Mouse (Mus musculus) left cerebral cortex, adult 9 months (tissue): ENCODE measurements around the gene Dnajb12.

ENCODE experiments used
- DNase-seq, 2 experiments: peaks; one replicate each; pipeline ENCODE4 v3.0.0; 2022; ENCODE audit warnings: low spot score in 2 of 2

Dnajb12 gene

DNA sequence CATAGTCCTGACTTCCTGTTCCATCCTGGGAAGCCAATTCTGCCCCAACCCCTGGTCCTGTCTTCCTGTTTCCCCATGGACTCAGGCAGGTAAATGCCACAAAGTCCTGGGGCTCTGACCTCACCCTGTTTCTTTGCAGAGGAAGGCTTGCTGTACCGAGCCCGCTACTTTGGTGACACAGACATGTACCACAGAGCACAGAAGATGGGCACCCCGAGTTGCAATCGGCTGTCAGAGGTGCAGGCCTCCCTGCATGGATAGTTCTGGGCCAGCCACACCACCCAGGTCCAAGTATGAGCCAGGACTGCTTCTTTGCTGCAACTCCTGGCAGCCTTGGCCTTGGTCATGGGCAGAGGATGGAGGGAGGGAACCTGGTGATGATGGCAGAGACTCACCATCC is 16.9 kb downstream of the Dnajb12 start:
- no peak for DNase-seq

DNA sequence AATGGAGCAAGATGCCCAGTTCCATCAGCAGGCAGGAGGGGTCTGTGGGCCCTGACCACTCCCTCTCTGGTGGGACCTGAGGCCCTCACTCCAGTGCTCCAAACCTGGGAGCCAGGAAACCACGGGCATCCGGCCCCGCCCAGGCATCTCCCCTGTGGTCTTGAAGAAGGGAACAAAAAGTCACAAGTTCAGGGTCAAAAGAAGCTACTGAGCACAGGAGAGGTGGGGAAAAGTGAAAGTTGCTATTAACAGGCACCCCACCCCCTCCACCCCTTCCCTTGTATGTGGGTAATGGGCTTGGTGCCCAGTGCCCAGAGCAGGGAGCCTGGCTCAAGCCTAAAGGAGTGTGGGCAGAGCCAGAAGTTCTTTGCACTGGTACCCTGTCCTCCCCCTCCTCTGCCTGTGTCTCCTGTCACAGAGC is 17.6 kb downstream of the Dnajb12 start:
- DNase-seq, result no peak

DNA sequence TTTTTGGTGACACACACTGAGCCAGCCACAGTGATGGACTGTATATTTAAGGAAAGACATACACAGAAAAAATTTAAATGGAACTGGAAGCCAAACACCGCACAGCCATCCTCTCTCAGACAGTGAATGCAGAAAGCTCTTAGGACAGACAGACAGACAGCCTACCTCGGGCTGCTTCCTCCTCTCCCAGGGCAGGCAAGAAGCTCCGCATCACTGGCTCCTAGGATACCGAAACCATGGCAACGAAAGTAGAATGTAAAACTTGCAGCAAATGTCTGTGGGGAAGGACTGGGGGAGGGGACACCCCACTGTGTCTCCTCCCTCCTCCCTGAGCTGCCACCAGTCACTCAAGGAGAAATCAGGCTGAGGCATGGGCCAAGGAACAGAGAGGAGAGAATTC is 18.2 kb downstream of the Dnajb12 start:
- DNase-seq, result peak; percentile 84 to 90

DNA sequence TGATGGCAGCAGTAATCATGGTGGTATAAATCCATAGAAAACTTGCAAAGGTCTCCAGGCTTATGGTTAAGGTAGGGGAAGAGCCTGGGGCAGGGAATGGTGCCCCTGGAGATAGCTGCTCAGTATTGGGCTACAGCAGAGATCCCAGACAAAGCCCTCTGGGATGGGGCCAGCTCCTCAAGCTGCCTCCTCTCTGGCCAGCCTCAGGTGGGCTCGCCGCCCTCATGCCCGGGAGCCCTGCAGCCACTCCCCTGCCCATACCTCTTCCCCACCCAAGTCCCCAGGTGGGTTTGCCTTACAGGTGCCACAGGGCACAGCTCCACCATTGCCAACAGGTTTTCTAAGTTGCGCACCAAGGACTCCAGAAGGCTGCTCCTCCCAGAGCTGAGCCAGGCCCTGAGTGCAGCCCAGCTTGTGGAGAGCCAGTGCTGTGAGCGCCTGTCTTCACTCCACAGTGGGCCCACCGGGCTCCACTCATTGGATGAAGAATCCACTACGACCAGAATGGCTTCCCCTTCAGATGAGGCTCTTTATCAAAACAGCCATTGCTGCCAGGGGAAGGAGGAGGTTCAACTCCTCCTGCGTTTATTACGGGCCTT is 18.9 kb downstream of the Dnajb12 start:
- peak in 1 of 2 experiments; percentile 47 for DNase-seq

DNA sequence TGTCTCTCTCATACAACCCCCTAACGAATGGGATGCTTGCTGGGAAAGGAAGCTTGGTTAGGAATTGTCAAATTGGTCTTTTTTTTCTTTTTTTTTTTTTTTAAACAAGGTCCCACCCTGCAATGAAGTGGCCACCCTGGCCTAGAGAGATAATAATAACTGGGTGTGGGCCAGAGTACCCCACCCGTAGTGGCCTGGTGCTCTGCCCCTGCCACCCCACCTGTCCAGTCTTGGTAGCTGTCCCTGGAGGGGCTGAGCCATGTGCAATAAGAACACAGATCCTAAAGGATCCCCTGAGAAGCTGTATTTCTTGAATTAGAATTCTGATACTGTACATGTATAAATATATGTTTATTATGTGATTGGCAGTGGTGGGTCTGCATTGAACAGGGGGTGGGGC is 19.6 kb downstream of the Dnajb12 start:
- DNase-seq, result no peak

DNA sequence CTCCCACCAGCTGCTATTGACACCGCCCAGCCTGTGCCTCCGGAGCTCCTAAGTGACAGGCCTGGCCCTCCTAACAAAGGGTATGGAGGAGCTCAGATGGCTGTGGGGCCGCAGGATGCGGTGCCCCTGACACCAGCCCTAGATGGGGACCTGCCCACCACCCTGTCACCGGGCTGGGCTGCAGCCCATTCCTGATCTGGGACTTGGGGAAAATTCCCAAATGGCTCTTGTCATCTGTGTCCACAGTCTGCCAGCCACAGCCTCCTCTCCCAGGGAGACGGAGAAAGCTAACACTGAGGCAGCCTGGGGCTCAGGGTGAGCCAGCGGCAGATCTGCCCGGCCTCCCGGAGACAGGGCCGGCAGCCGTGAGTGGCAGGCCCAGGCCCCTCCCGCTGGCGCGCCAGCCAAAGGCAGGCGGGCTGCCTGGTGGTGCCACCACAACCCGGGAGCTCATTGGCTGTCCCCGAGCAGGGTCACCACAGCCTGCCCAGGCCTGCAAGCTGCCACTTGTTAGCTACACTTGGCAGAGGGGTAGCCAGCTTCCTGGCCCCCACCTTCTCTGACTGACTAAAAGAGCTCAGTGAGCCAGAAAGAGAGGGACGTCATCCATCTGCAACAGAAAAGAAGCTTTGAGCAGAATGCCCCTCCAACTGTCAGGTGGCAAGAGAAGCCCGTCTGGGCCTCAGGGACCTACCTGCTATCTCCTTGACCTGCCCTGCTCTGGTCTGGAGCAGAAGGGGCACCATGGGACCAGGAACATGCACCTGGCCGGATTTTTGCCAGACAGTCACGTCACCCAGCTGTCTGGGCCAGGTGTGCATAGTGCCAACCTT is 20.2 kb downstream of the Dnajb12 start:
- DNase-seq, result peak; percentile 94 to 95

DNA sequence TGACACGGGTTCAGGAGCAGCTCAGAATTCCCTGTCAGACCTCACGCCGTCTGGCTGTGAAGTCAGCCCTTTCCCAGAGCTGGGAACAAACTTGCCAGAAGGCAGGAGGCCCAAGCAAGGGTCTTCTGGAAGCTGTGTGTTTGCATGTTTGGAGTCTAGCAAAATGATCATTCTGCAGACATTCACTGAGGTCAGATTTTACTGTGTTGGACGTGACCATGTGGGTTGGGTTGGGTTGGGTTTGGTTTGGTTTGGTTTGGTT is 20.7 kb downstream of the Dnajb12 start:
- no peak for DNase-seq

DNA sequence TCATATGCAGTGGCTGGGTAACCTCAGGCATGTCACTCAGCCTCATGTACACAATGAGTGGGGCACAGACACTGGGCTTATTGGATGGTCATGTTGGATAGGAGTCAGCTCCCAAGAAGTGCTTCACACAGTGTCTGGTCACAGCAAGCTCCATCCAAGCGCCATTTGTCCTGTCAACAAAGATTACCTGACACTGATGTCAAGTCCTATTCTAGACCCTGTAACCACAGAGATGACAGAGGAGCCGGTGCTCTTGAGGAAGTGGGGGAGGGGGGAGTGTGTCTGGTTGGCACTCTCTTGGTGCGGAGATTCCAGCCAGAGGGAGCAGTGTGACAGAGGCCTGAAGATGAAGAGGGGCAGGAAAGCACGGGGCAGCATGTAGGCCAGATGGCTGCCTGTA is 21.6 kb downstream of the Dnajb12 start:
- peak in 1 of 2 experiments; percentile 15 for DNase-seq

DNA sequence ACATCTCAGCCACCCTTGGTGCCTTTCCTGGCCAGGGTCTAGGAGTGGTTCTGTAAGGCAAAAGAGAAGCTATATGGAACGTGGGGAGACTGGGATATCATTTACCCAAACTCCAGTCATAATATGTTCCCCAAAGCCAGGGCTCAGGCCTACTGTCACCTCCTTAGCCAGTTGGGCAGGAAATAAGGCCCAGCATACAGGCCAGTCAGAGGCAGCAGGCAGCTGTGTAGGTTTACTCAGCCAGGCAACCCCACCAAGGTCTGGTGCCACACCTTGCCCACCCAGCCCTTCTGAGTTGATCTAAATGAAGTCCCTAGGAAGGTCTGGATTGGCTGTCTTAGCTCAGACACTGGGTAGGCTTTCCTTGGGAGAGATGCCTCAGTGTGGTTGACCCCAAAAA is 22.1 kb downstream of the Dnajb12 start:
- peak in 1 of 2 experiments; percentile 3 for DNase-seq

DNA sequence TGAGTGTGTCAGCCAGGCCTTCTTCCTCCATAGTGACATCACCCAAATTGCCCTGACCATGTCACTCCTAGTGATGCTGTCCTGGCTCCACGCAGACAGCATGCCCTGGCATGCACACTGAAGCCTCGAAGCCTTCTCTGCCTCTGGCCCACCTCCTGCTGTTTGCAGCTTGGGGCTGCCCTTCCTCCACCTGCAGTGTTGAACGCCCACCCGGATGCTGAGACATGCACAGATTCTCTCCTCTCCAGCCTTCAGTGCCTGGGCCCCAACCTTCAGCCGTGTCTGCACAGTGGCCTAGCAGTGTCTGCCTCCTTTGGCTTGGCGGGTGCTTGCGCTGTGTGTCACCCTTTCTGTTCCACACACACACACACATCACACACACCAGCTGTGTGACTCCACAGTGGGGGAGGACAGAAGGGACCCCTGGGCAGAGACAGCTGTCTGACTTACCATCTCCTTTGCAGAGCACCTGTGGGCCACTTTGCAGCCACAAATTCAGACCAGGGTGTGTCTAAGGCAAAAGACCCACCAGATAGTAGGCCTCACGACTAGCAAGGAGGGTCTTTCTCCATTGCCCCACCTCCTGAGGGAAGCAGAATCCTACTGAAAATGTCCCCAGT is 22.7 kb downstream of the Dnajb12 start:
- peak in 1 of 2 experiments; percentile 26 for DNase-seq

DNA sequence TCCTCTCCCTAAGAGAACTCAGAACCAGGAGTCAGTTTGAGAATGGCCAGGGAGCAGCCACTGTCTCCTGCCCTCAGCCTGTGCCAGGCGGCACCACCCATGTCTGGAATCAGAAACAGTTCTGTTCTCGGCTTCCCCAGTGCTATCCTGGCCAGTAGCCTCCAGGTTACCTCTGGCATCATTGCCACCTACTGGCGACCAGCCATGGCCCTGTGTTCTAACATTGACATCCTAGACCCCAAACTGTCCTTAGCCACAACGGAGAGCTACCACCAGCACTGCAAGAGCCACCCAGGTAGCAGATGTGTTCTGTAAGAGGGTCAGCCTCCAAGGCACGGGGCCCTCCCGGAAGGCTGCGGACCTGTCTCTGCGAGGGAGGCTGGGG is 23.2 kb downstream of the Dnajb12 start:
- peak in 1 of 2 experiments; percentile 4 for DNase-seq

DNA sequence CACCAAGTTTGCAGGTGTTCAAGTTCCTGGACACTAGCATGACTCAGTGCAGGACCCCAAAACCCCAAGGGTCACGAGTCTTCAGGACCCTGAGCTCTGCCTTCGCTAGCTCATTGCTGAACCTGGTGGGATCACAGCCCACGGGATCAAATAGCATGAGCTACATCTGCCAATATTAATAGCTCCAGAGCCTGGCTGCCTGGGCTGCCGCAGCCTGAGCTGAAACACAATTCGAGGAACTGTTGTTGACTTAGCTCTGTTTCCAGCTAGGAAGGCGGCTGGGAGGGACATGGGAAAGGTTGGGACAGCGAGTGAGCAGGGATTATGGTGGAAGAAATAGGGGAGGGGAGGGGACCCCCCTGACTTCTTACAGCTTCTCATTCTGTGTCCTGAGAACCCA is 23.8 kb downstream of the Dnajb12 start:
- DNase-seq, result peak in 1 of 2 experiments; percentile 16

DNA sequence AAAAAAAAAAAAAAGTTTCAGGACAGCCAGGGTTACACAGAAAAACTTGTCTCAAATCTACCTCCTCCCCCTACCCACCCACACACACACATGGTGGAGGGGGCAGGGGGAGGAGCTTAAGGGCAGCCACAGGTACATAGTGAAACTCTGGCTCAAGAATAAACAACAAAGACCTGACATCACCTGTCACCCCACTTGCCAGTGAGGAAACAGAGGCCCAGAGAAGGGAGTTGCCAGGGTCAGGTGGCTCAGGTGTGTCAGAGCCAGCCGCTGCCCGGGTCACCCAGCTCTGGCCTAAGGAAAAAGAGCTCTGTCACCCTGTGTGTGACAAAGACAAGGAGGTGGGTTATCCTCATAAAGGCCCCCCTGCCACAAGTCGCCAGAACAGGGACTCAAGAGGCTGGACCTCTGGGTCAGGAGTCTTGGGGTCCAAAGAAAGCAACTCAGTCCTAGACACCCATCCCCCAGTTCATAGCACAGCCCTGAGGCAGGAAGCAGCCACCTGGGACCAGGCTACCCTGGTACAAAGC is 27.8 kb downstream of the Dnajb12 start:
- DNase-seq, result no peak

DNA sequence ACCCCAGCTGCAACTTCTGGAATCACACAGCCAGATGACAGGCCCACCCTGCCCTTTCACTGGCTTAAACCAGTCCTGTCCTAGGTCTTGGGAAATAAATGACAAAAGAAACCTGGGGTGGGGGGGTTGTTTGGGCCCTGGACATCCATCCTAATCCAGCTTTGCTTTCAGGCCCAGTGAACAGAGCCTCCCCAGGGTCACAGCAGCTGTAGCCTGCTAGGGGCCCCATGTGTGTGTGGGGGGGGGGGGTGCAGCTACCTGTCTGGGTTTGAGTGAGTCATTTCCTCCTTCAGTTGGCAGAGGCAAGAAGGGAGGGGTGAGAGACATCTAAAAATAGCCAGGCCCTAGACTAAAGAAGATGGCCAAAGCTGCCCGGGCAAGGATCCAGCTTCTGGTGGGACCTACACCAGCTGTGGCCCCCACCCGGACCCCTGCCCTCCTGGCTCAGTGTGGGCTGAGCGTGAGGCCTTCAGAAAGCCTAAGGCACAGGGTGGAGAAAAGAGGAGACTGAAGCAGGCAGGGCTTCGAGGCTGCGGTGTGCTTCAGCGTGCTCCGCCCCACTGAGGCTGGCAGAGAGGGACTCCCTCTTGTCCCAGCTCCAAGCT is 28.4 kb downstream of the Dnajb12 start:
- DNase-seq, result no peak

DNA sequence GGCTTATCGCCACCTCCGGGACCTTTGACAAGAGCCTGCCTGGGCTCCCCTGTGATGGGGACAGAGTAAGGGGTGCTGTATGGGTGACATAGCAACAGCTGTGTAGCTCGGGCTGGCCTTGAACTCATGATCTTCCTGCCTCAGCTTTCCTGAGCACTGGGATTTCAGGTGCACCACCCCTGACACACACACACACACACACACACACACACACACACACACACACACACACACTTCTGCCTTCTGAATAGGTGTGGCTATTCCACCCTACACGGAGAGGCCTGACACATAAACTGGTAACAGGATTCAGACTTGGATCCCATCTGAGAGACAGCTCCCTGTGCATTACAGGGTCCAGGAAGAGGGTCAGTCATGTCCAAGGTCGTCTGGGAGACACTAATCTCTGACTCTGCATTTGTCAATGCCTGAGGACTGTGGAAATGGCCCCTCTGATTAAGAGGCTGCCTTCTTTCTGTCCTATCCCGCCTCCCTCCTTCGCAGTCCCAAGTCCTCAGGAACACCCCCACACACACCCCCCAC is 29.5 kb downstream of the Dnajb12 start:
- DNase-seq, result no peak

DNA sequence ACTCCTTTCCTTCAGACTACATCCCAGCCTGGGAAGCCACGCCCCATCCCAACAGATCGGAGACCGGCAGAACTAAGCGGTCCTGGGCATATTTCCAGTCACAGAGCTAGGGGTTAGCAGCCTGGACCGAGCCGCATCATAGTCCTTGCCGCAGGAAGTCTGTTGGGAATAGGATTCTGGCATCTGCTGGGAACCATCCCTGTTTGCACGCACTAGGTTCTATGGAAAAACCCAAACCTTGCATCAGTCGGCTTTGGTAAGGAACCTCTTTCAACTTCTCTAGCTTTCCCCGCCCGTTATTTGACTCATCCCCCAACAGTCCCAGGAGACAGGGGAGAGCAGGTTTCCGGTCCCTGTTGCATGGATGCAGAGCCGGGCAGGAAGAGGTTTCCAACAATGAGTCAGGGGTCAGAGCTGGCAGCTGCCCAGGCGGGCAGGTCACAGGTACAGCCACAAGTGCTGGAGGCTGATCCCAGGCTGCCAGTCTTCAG is 30.0 kb downstream of the Dnajb12 start:
- DNase-seq, result no peak

DNA sequence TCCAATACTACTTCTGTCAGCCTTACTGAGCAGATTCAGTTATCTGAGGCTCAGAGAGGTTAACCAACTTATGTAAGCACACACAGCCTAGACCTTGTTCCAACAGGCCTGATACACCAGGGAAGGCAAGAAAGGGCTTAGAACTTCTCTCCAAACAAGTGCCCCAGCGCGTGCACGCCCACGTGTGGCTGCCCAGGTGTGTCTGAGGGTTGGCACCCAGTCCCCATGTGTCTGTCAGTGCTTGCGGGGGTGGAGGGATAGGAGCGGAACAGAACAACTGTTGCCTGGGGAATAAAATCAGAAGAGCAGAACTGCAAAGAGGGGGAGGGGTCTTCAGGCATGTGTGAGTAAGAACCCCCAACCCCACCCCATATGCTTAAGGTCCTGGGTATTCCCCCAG is 31.7 kb downstream of the Dnajb12 start:
- no peak for DNase-seq

DNA sequence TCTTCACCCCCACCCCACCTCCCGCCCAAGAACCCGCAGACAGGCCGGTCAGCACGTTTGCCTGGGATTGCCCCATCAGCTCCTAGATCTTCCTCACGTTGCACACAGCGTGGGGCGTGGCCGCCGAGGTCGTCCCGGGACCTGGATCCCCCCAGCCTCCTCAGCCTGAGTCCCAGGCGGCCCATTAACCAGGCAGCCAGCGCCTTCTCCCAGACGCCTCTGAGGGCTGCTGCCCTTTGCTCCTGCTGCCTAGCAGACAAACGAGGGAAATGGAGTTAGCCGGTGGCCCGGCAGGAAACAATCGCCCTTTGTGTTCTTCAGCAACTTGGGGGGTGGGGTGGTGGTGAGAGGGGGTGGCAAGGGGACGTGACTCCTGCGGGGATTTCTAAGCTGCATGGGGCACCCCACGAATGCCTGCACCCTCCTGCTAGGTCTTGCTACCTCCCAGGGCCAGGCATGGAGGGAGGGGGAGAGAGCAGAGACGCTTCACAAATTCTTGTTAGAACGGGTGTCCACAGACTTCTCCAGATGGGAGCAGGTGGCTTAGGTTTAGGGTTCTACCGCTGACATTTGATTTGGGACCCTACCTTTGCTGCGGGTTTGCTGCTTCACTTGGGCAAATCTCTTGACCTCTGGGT is 32.3 kb downstream of the Dnajb12 start:
- no peak for DNase-seq

DNA sequence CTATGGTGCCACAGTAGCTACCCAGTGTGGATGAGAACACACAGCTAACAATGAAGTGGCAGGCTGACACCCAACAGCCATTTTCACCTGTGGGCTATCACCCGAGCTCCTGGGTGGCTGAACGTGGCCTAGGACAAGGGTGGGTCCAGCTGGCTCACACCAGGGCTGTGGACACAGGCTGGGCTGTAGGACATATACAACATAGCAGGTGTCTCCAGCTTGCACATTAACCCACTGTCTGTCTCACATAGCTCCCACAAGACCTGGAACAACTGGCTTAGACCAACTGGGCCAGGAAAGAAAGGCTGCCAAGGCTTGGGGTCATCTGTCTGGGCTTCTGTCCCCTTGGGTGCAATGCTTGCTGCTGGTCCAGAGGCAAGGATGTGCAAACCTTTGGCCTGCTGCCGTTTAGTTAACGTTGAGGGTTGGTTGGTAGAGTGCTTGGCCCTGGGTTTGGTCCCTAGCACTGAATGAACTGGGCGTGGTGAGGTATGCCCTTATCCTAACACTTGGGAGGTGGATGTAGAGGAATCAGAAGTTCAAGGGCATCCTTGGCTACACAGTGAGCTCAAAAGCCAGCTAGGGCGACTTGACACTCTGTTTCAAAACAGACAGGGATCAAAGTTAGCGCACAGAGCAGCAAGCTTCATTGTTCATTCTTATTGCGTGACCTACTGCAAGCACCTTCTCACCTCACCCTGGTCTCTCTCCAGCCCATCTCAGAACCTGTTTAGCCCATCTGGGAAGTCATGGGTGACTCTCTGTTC is 36.0 kb downstream of the Dnajb12 start:
- no peak for DNase-seq

DNA sequence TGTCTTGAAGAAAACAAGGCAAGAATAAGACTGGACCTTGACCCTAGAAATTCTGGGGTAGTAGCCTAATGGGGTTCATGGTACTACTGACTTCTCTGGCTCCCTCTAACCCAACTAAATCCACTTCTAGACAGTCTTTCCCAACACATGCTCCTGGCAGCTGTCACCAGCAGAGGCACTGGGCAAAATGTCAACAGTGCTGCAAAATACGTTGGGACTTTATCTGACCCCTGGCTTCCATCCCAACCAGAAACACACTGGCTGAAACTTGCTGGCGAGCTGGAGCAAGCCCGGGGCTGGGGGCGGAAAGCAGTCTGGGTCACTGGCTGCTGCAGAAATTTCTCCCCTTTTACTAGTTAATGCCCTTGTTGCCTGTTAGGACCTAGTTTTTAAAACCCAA is 36.8 kb downstream of the Dnajb12 start:
- DNase-seq, result no peak

DNA sequence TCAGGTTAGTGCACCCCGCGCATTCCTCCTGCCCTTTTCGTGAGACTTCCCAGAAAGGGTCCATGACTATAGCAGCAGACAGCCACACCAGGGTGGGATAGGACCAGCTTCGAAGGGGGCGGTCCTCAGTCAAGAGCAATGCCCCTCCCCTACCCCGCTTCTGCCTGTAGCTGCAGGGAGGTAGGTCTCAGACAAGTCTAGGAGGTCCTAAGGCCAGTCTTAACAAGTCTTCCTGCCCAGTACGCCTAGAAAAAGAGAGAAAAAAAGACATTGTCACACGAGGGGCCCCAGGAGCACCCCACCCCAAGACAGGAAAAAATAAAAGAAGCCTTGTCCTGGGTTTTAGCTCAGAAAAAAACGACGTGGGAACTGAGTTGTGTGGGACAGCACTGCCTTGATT is 37.3 kb downstream of the Dnajb12 start:
- no peak for DNase-seq
